In genomic region chr8:79372084-79372483, GRCm38 (mm10) we compare ENCODE assay signal across 20 mouse cellular contexts. TPM values are rescaled to one million over a fixed set of nuclear protein-coding genes. Genes with fewer than 3 reads are reported as not detected.
DNase-seq lines count a peak whose midpoint lies in the region; ATAC-seq and TF ChIP-seq lines count a peak whose summit lies in the region.
"Had no signal": no experiment of that assay in that cellular context is flagged by ENCODE, and none has a peak within 500 bp of the region (broad histone marks: within the 10 kb centered on the region; RNA-seq: fewer than 3 reads in every experiment).

No protein-coding gene starts in this region.

- ATAC-seq in kidney, embryonic 16.5 days (ENCODE audit: low FRiP score, low TSS enrichment) = no peak
- ATAC-seq in intestine, postnatal 0 days = no peak; the same call in 1 of the 2 replicates
- ATAC-seq in midbrain, embryonic 11.5 days (ENCODE audit: low FRiP score) = no peak
- ATAC-seq: CD4-positive, CD25-positive, alpha-beta regulatory T cell, adult 4 months; inflammation-experienced regulatory T-cells, adult 6 months had no signal

- H3K4me3 ChIP-seq in kidney, embryonic 16.5 days (ENCODE audit: low read length) = no peak overlapping the region
- peak overlapping the region; percentile 29 for H3K4me3 ChIP-seq in intestine, postnatal 0 days (ENCODE audit: low read depth, low read length)
- H3K4me3 ChIP-seq in midbrain, embryonic 11.5 days (ENCODE audit: low read depth, low read length) = no peak overlapping the region
- H3K4me3 ChIP-seq: embryonic facial prominence, embryonic 13.5 days; forebrain, embryonic 10.5 days; megakaryocyte, embryonic 14.5 days had no signal

- no peaks in the 10 kb centered on the region for H3K27me3 ChIP-seq in kidney, embryonic 16.5 days (ENCODE audit: insufficient read depth, low read length)
- H3K27me3 ChIP-seq in intestine, postnatal 0 days (replicated peaks; ENCODE audit: control insufficient read depth, insufficient read depth, low read length) = no peaks in the 10 kb centered on the region
- H3K27me3 ChIP-seq in midbrain, embryonic 11.5 days (ENCODE audit: control insufficient read depth, insufficient read depth, low read length) = no peaks in the 10 kb centered on the region
- H3K27me3 ChIP-seq: embryonic facial prominence, embryonic 13.5 days; megakaryocyte, embryonic 14.5 days had no signal

- H3K36me3 ChIP-seq in kidney, embryonic 16.5 days (ENCODE audit: insufficient read depth, low read length) = peaks cover 27% of the 10 kb centered on the region
- peaks cover 12% of the 10 kb centered on the region; the same call in 1 of the 2 replicates for H3K36me3 ChIP-seq in intestine, postnatal 0 days (ENCODE audit: control insufficient read depth, insufficient read depth)
- H3K36me3 ChIP-seq in midbrain, embryonic 11.5 days (ENCODE audit: control insufficient read depth, insufficient read depth, low read length) = peaks cover 10% of the 10 kb centered on the region; the same call in 1 of the 2 replicates
- H3K36me3 ChIP-seq: G1E had no signal

- no peak overlapping the region for H3K27ac ChIP-seq in kidney, embryonic 16.5 days (ENCODE audit: low read length)
- peak overlapping the region; percentile 86 for H3K27ac ChIP-seq in intestine, postnatal 0 days (ENCODE audit: low read depth, low read length)
- no peak overlapping the region for H3K27ac ChIP-seq in midbrain, embryonic 11.5 days (ENCODE audit: low read depth, low read length)
- H3K27ac ChIP-seq: embryonic facial prominence, embryonic 13.5 days; forebrain, embryonic 10.5 days; liver, embryonic 14.5 days had no signal

- DNase-seq in cerebellum, postnatal 10 days = peak; percentile 63 to 66
- no peak for DNase-seq in cerebellum, adult 11 months
- DNase-seq in kidney, postnatal 10 days = peak; percentile 34
- peak; percentile 48 for DNase-seq in MN1 (ENCODE audit: low spot score)
- DNase-seq in midbrain, embryonic 11.5 days (ENCODE audit: low spot score, missing footprints) = no peak
- DNase-seq in neural tube, embryonic 10.5 days (ENCODE audit: extremely low spot score, low spot score) = no peak
- DNase-seq: adrenal gland, adult 2 months; gastrocnemius, postnatal 10 days; heart, postnatal 14 days; spleen, adult 18-20 months had no signal

- peaks cover 47% of the 10 kb centered on the region for H3K4me1 ChIP-seq in kidney, embryonic 16.5 days (ENCODE audit: insufficient read depth, low read length)
- peaks cover 22% of the 10 kb centered on the region for H3K4me1 ChIP-seq in intestine, postnatal 0 days (replicated peaks; ENCODE audit: control insufficient read depth, insufficient read depth, low read length)
- no peaks in the 10 kb centered on the region for H3K4me1 ChIP-seq in midbrain, embryonic 11.5 days (ENCODE audit: control insufficient read depth, insufficient read depth, low read length)

- H3K9ac ChIP-seq in kidney, embryonic 16.5 days (replicated peaks; ENCODE audit: low read length) = no peak overlapping the region
- peak overlapping the region; percentile 23; the same call in 1 of the 2 replicates for H3K9ac ChIP-seq in intestine, postnatal 0 days (ENCODE audit: low read depth, low read length)
- no peak overlapping the region for H3K9ac ChIP-seq in midbrain, embryonic 11.5 days (ENCODE audit: low read length)
- H3K9ac ChIP-seq: embryonic facial prominence, embryonic 13.5 days; liver, embryonic 14.5 days had no signal

- no peak for TF ChIP-seq CTCF in intestine, postnatal 0 days (IDR thresholded peaks at IDR 0.05; ENCODE audit: low read depth)

- H3K9me3 ChIP-seq in kidney, embryonic 16.5 days (ENCODE audit: low read length) = no peaks in the 10 kb centered on the region
- no peaks in the 10 kb centered on the region for H3K9me3 ChIP-seq in intestine, postnatal 0 days (ENCODE audit: control insufficient read depth)
- no peaks in the 10 kb centered on the region for H3K9me3 ChIP-seq in midbrain, embryonic 11.5 days (ENCODE audit: control insufficient read depth, low read length)
- H3K9me3 ChIP-seq: embryonic facial prominence, embryonic 13.5 days; forebrain, embryonic 10.5 days; G1E; megakaryocyte, embryonic 14.5 days had no signal

- 87% methylated on average over 9 of the region's 9 CpGs for WGBS in kidney, embryonic 16.5 days
- WGBS in intestine, postnatal 0 days = 34% methylated on average over 9 of the region's 9 CpGs
- 90% methylated on average over 9 of the region's 9 CpGs for WGBS in midbrain, embryonic 11.5 days

- no peak overlapping the region for H3K4me2 ChIP-seq in kidney, embryonic 16.5 days (replicated peaks; ENCODE audit: low read depth, low read length)
- H3K4me2 ChIP-seq in intestine, postnatal 0 days (replicated peaks; ENCODE audit: low read depth) = peak overlapping the region; percentile 64
- no peak overlapping the region for H3K4me2 ChIP-seq in midbrain, embryonic 11.5 days
- H3K4me2 ChIP-seq: embryonic facial prominence, embryonic 13.5 days; heart, embryonic 11.5 days had no signal

RNA-seq across cellular contexts. Expression of gene Smad1, which starts 27.2 kb away (rescaled TPM):
- polyA plus RNA-seq in kidney, embryonic 16.5 days (2015; fragmentation: Nextera tagmentation; extraction: Ambion mirVana) = 38.3 and 42.8 TPM in 2 replicates
- polyA plus RNA-seq in intestine, postnatal 0 days (2015; fragmentation: Nextera tagmentation; extraction: Ambion mirVana) = 27.3 and 27.4 TPM in 2 replicates
- polyA plus RNA-seq in midbrain, embryonic 11.5 days (2014; fragmentation: Nextera tagmentation; extraction: Ambion mirVana) = 55.5 and 63.1 TPM in 2 replicates

Comparison
In these comparisons a context has a peak if more than half of its experiments do, and no peak if none do; other contexts are left out.
1. DNase-seq: peak in cerebellum, postnatal 10 days (2 of 2), kidney, postnatal 10 days (single experiment) and MN1 (single experiment); none in cerebellum, adult 11 months (single experiment), midbrain, embryonic 11.5 days (single experiment) and neural tube, embryonic 10.5 days (single experiment).